ENCODE assay signal across 9 mouse cellular contexts in genomic region chr2:30954797-30955196, GRCm38 (mm10). TPM values are rescaled to one million over a fixed set of nuclear protein-coding genes. Genes with fewer than 3 reads are reported as not detected.
A peak's percentile ranks its signal among the peaks of the same experiment; 100 is the strongest.
DNase-seq lines count a peak whose midpoint lies in the region; ATAC-seq and TF ChIP-seq lines count a peak whose summit lies in the region.
"Had no signal": no experiment of that assay in that cellular context is flagged by ENCODE, and none has a peak within 500 bp of the region (broad histone marks: within the 10 kb centered on the region; RNA-seq: fewer than 3 reads in every experiment).

No protein-coding gene starts in this region.

- TF ChIP-seq CTCF in cerebellum, adult 2 months (IDR thresholded peaks at IDR 0.05; ENCODE audit: borderline replicate concordance, insufficient read depth, low read depth, low read length): no peak
- no peak for TF ChIP-seq CTCF in forebrain, postnatal 0 days (IDR thresholded peaks at IDR 0.05; ENCODE audit: low read depth)

- peaks cover 46% of the 10 kb centered on the region for H3K36me3 ChIP-seq in forebrain, postnatal 0 days (ENCODE audit: insufficient read depth)
- peaks cover 31% of the 10 kb centered on the region for H3K36me3 ChIP-seq in liver, embryonic 16.5 days (ENCODE audit: control insufficient read depth, insufficient read depth)

- no peaks in the 10 kb centered on the region for H3K27me3 ChIP-seq in cerebellum, adult 2 months (ENCODE audit: control insufficient read depth, insufficient read depth, low read length)
- H3K27me3 ChIP-seq in forebrain, postnatal 0 days (ENCODE audit: insufficient read depth, low read length): no peaks in the 10 kb centered on the region
- no peaks in the 10 kb centered on the region for H3K27me3 ChIP-seq in liver, embryonic 16.5 days (ENCODE audit: control insufficient read depth, insufficient read depth, low read depth, low read length)

- peaks cover 12% of the 10 kb centered on the region for H3K4me1 ChIP-seq in cerebellum, adult 2 months (ENCODE audit: control insufficient read depth, insufficient read depth, low read length)
- H3K4me1 ChIP-seq in forebrain, postnatal 0 days (ENCODE audit: insufficient read depth): peaks cover 14% of the 10 kb centered on the region
- H3K4me1 ChIP-seq in liver, embryonic 16.5 days (ENCODE audit: control insufficient read depth, low read depth, low read length): peaks cover 22% of the 10 kb centered on the region

- TF ChIP-seq POLR2A in cerebellum, adult 2 months (IDR thresholded peaks at IDR 0.05; ENCODE audit: borderline replicate concordance, insufficient read depth, low read length): no peak

- H3K9ac ChIP-seq in forebrain, postnatal 0 days: no peak overlapping the region
- H3K9ac ChIP-seq in liver, embryonic 16.5 days (ENCODE audit: low read depth, low read length): peak overlapping the region; percentile 6; the same call in 1 of the 2 replicates

- H3K9me3 ChIP-seq in forebrain, postnatal 0 days (ENCODE audit: low read length): no peaks in the 10 kb centered on the region
- H3K9me3 ChIP-seq in liver, embryonic 16.5 days (replicated peaks; ENCODE audit: control insufficient read depth, low read length): no peaks in the 10 kb centered on the region

- peak overlapping the region; percentile 0 for H3K4me3 ChIP-seq in cerebellum, adult 2 months (replicated peaks; ENCODE audit: insufficient read depth, low read depth, low read length)
- H3K4me3 ChIP-seq in forebrain, postnatal 0 days (ENCODE audit: low read depth, low read length): no peak overlapping the region
- peak overlapping the region; percentile 79 for H3K4me3 ChIP-seq in liver, embryonic 16.5 days (ENCODE audit: low read depth, low read length)

- H3K4me2 ChIP-seq in forebrain, postnatal 0 days (ENCODE audit: low read depth): peak overlapping the region; percentile 74; the same call in 1 of the 2 replicates
- H3K4me2 ChIP-seq in liver, embryonic 16.5 days (ENCODE audit: low read depth, low read length): peak overlapping the region; percentile 79

- H3K27ac ChIP-seq in cerebellum, adult 2 months (ENCODE audit: insufficient read depth, low read length): no peak overlapping the region
- H3K27ac ChIP-seq in forebrain, postnatal 0 days (ENCODE audit: low read depth, low read length): no peak overlapping the region
- H3K27ac ChIP-seq in liver, embryonic 16.5 days (ENCODE audit: low read length): 0 out of 2 replicates have a peak overlapping the region, but pooled peaks have one; percentile 7

- no peak for DNase-seq in cerebellum, adult 2 months
- peak; percentile 67 for DNase-seq in A20 (ENCODE audit: low read depth, low spot score)
- DNase-seq in forebrain, postnatal 0 days: no peak
- DNase-seq in adrenal gland, postnatal 10 days: no peak
- no peak for DNase-seq in left cerebral cortex, adult 18-20 months (ENCODE audit: low spot score in 2 of 2)
- DNase-seq: left cerebral cortex, postnatal 4 days had no signal

- ATAC-seq in cerebellum, adult (ENCODE audit: insufficient number of reproducible peaks, low FRiP score, low TSS enrichment): no peak
- no peak for ATAC-seq in forebrain, postnatal 0 days
- no peak for ATAC-seq in liver, embryonic 16.5 days (ENCODE audit: low read depth)
- no peak for ATAC-seq in monocyte, adult 5-6 weeks (replicated peaks; ENCODE audit: insufficient number of reproducible peaks, low FRiP score, low TSS enrichment, poor library complexity, severe bottlenecking)

- 43% methylated on average over 6 of the region's 6 CpGs for WGBS in cerebellum, adult 2 months
- 80% methylated on average over 6 of the region's 6 CpGs for WGBS in forebrain, postnatal 0 days
- 51% methylated on average over 6 of the region's 6 CpGs for WGBS in liver, embryonic 16.5 days (ENCODE audit: insufficient replicate concordance)

RNA-seq across cellular contexts. Expression of gene Tor1b, which starts 2.0 kb away (rescaled TPM):
- 38.0 and 40.6 TPM in 2 replicates for polyA plus RNA-seq in cerebellum, adult 2 months (2012; rRNA removed)
- 30.4 and 40.0 TPM in 2 replicates for total RNA-seq in forebrain, postnatal 0 days (2014; rRNA removed)
- 14.5 and 16.9 TPM in 2 replicates for polyA plus RNA-seq in forebrain, postnatal 0 days (2015; fragmentation: Nextera tagmentation; extraction: Ambion mirVana)
- polyA plus RNA-seq in liver, embryonic 16.5 days (2015; fragmentation: Nextera tagmentation; extraction: Ambion mirVana): 15.8 and 15.9 TPM in 2 replicates
- total RNA-seq in adrenal gland, postnatal 10 days (2021): 10 to 100 TPM; 38.8 to 44.0 TPM
- 10 to 100 TPM; 27.4 to 30.2 TPM for total RNA-seq in left cerebral cortex, adult 18-20 months (2021)
- 36.4 to 42.7 TPM (median 42.4 TPM) in 3 replicates for total RNA-seq in monocyte, adult 5-6 weeks (2017)

RNA-seq across cellular contexts. Expression of gene Tor1a, which starts 12.9 kb away (rescaled TPM):
- 50.5 and 56.3 TPM in 2 replicates for polyA plus RNA-seq in cerebellum, adult 2 months (2012; rRNA removed)
- 53.6 and 71.6 TPM in 2 replicates for total RNA-seq in forebrain, postnatal 0 days (2014; rRNA removed)
- polyA plus RNA-seq in forebrain, postnatal 0 days (2015; fragmentation: Nextera tagmentation; extraction: Ambion mirVana): 97.3 and 105 TPM in 2 replicates
- polyA plus RNA-seq in liver, embryonic 16.5 days (2015; fragmentation: Nextera tagmentation; extraction: Ambion mirVana): 36.0 and 36.3 TPM in 2 replicates
- 10 to 100 TPM; 32.5 to 35.7 TPM for total RNA-seq in adrenal gland, postnatal 10 days (2021)
- 10 to 100 TPM; 37.3 to 40.0 TPM for total RNA-seq in left cerebral cortex, adult 18-20 months (2021)
- total RNA-seq in monocyte, adult 5-6 weeks (2017): 78.8 to 178 TPM (median 108 TPM) in 3 replicates

RNA-seq across cellular contexts. Expression of gene Ptges, which starts 25.1 kb away (rescaled TPM):
- polyA plus RNA-seq in cerebellum, adult 2 months (2012; rRNA removed): 3.7 and 4.3 TPM in 2 replicates
- total RNA-seq in forebrain, postnatal 0 days (2014; rRNA removed): 4.2 and 6.3 TPM in 2 replicates
- 4.8 TPM in 2 replicates for polyA plus RNA-seq in forebrain, postnatal 0 days (2015; fragmentation: Nextera tagmentation; extraction: Ambion mirVana)
- 0.35 and 0.37 TPM in 2 replicates for polyA plus RNA-seq in liver, embryonic 16.5 days (2015; fragmentation: Nextera tagmentation; extraction: Ambion mirVana)
- 10 to 100 TPM in 1 of 2 experiments, 1 to 10 TPM in 1; 9.1 to 12.0 TPM for total RNA-seq in adrenal gland, postnatal 10 days (2021)
- 1 to 10 TPM; 7.1 to 9.8 TPM for total RNA-seq in left cerebral cortex, adult 18-20 months (2021)
- 0.10 to 4.4 TPM (median 0.11 TPM) in 3 replicates for total RNA-seq in monocyte, adult 5-6 weeks (2017)

RNA-seq across cellular contexts. Expression of gene BC005624, which starts 27.2 kb away (rescaled TPM):
- polyA plus RNA-seq in cerebellum, adult 2 months (2012; rRNA removed): 118 and 123 TPM in 2 replicates
- total RNA-seq in forebrain, postnatal 0 days (2014; rRNA removed): 43.3 and 47.1 TPM in 2 replicates
- 76.1 and 84.6 TPM in 2 replicates for polyA plus RNA-seq in forebrain, postnatal 0 days (2015; fragmentation: Nextera tagmentation; extraction: Ambion mirVana)
- 23.1 and 24.0 TPM in 2 replicates for polyA plus RNA-seq in liver, embryonic 16.5 days (2015; fragmentation: Nextera tagmentation; extraction: Ambion mirVana)
- total RNA-seq in adrenal gland, postnatal 10 days (2021): 10 to 100 TPM; 26.4 to 30.1 TPM
- 10 to 100 TPM; 68.6 to 71.2 TPM for total RNA-seq in left cerebral cortex, adult 18-20 months (2021)
- 95.8 to 155 TPM (median 141 TPM) in 3 replicates for total RNA-seq in monocyte, adult 5-6 weeks (2017)

RNA-seq across cellular contexts. Expression of gene Usp20, which starts 27.3 kb away (rescaled TPM):
- polyA plus RNA-seq in cerebellum, adult 2 months (2012; rRNA removed): 59.2 and 68.6 TPM in 2 replicates
- total RNA-seq in forebrain, postnatal 0 days (2014; rRNA removed): 37.9 and 38.1 TPM in 2 replicates
- 23.7 and 31.9 TPM in 2 replicates for polyA plus RNA-seq in forebrain, postnatal 0 days (2015; fragmentation: Nextera tagmentation; extraction: Ambion mirVana)
- 4.9 and 5.8 TPM in 2 replicates for polyA plus RNA-seq in liver, embryonic 16.5 days (2015; fragmentation: Nextera tagmentation; extraction: Ambion mirVana)
- 10 to 100 TPM; 17.6 to 22.5 TPM for total RNA-seq in adrenal gland, postnatal 10 days (2021)
- total RNA-seq in left cerebral cortex, adult 18-20 months (2021): 10 to 100 TPM; 69.2 to 81.8 TPM
- total RNA-seq in monocyte, adult 5-6 weeks (2017): 2.2 to 10.4 TPM (median 3.5 TPM) in 3 replicates
